Mouse (Mus musculus): ENCODE data around the gene Zfp46. TPM values are rescaled to one million over a fixed set of nuclear protein-coding genes. Genes with fewer than 3 reads are reported as not detected.

Zfp46 gene
- total RNA-seq (2012; rRNA removed) (6.2 and 6.6 TPM in 2 replicates), polyA plus RNA-seq (2012; ENCODE audit: insufficient read depth in 1 of 2, insufficient read length in 2 of 2, low read depth in 1 of 2, low replicate concordance in 2 of 2, missing spikeins in 1 of 2) (1 to 10 TPM in 1 of 2 experiments, not detected in 1; 5.9 TPM)

DNA sequence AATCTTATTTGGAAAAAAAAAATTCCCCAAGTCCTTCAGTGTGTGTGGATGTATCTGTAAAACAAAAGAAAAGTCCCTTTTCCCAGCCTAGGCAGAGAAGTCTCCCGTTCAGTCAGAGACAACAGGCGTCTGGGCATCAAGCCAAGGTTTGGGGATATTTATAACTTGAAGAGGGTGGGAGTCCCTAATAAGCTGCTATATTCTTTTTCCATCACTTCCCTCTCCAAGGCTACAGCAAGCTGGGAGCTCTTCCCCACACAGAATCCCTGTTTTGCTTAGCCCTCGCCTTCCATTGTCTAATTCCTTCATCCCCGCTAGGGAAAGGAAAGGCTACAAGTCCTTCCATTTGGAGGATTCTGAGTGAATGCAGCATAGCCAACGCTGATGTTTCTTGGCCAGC, at the start of gene Zfp46:
Gene Zfp46, plus strand, starts transcription at position 229 of the 400 bp plus-strand sequence.
- peak within 1 kb of the TSS; percentile 62 for H3K27ac ChIP-seq (ENCODE audit: control insufficient read depth, low read depth, low read length)

DNA sequence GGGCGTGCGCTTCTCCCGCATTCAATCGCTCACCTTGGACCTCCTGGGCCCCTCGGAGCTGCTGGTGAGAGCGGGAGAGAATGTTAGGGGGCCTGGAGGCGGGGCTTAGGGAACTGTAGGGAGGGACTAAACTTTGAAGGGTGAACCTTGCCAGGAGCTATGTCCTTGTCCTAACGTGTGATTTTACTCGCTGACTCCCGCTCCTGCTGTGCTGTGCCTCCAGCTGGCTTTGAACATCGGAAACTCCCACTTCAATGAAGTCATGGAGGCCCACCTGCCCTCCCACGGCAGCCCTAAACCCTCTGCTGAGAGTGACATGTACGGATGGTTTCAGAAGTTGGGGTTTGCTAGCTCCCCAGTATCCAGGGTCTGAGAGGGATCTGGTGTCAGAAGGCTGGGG, 45.8 kb upstream of the Zfp46 start:
- no peak for DNase-seq (ENCODE audit: low read depth, low spot score)
- no peaks in the 10 kb centered on the region for H3K4me1 ChIP-seq (ENCODE audit: control insufficient read depth in 1 of 2, insufficient read depth in 2 of 2, low read length in 2 of 2)
- H3K9me3 ChIP-seq (replicated peaks; ENCODE audit: insufficient read depth, low read length) = no peaks in the 10 kb centered on the region
- no peaks in the 10 kb centered on the region for H3K27me3 ChIP-seq (ENCODE audit: control insufficient read depth in 1 of 2, insufficient read depth in 2 of 2, low read length in 2 of 2)
- no peak overlapping the region for H3K9ac ChIP-seq (ENCODE audit: control insufficient read depth, low read depth, low read length, poor library complexity, severe bottlenecking)
- no peaks in the 10 kb centered on the region for H3K79me2 ChIP-seq (ENCODE audit: control insufficient read depth, insufficient read depth, low read length, poor library complexity)
- no peaks in the 10 kb centered on the region for H3K36me3 ChIP-seq (ENCODE audit: control insufficient read depth in 1 of 2, insufficient read depth in 2 of 2, low read length in 2 of 2)
- TF ChIP-seq HCFC1 (IDR thresholded peaks at IDR 0.05; ENCODE audit: low read depth, low read length) (no peak), TBP (IDR thresholded peaks at IDR 0.05; ENCODE audit: low read depth, low read length) (no peak), NELFE (IDR thresholded peaks at IDR 0.05; ENCODE audit: low read depth, low read length) (no peak), USF2 (IDR thresholded peaks at IDR 0.05; ENCODE audit: borderline replicate concordance in 1 of 2, insufficient read depth in 1 of 2, low read depth in 1 of 2, low read length in 2 of 2) (no peak), CHD1 (IDR thresholded peaks at IDR 0.05; ENCODE audit: low read depth, low read length) (no peak), JUND (IDR thresholded peaks at IDR 0.05; ENCODE audit: low read depth, low read length) (no peak), ZC3H11A (IDR thresholded peaks at IDR 0.05; ENCODE audit: low read depth, low read length) (no peak), KAT2A (conservative IDR thresholded peaks at IDR 0.05; ENCODE audit: low read depth, low read length) (no peak), UBTF (IDR thresholded peaks at IDR 0.05; ENCODE audit: borderline replicate concordance, insufficient read depth, low read depth, low read length) (no peak), ELF1 (IDR thresholded peaks at IDR 0.05; ENCODE audit: low read depth, low read length) (no peak), MAZ (IDR thresholded peaks at IDR 0.05; ENCODE audit: low read depth, low read length) (no peak), RAD21 (IDR thresholded peaks at IDR 0.05; ENCODE audit: low read depth, low read length) (no peak), MEF2A (IDR thresholded peaks at IDR 0.05; ENCODE audit: extremely low read depth, insufficient replicate concordance, low read depth, low read length, poor library complexity, severe bottlenecking) (no peak), EP300 (IDR thresholded peaks at IDR 0.05; ENCODE audit: low read depth in 1 of 2, low read length in 2 of 2) (no peak)
- H3K27ac ChIP-seq (ENCODE audit: control insufficient read depth, low read depth, low read length) = no peak overlapping the region
- no peak overlapping the region for H3K4me3 ChIP-seq (ENCODE audit: control insufficient read depth in 1 of 2, insufficient read depth in 1 of 2, low read depth in 2 of 2, low read length in 2 of 2)

More for the DNA sequence above, at the start of gene Zfp46:
- H3K27me3 ChIP-seq (ENCODE audit: control insufficient read depth in 1 of 2, insufficient read depth in 2 of 2, low read length in 2 of 2) = no peaks in the 10 kb centered on the region; a peak in 3 of 4 replicates
- H3K4me3 ChIP-seq (ENCODE audit: control insufficient read depth in 1 of 2, insufficient read depth in 1 of 2, low read depth in 2 of 2, low read length in 2 of 2) = peak within 1 kb of the TSS; percentile 76 to 95
- H3K79me2 ChIP-seq (ENCODE audit: control insufficient read depth, insufficient read depth, low read length, poor library complexity) = peaks cover 4% of the 10 kb centered on the region
- no peak for TF ChIP-seq UBTF (IDR thresholded peaks at IDR 0.05; ENCODE audit: borderline replicate concordance, insufficient read depth, low read depth, low read length)
- TF ChIP-seq MEF2A (IDR thresholded peaks at IDR 0.05; ENCODE audit: extremely low read depth, insufficient replicate concordance, low read depth, low read length, poor library complexity, severe bottlenecking) = peak; percentile 53; the same call in 1 of the 2 replicates
- no peaks in the 10 kb centered on the region for H3K9me3 ChIP-seq (replicated peaks; ENCODE audit: insufficient read depth, low read length)
- DNase-seq (ENCODE audit: low read depth, low spot score) = peak; percentile 81
- peak within 1 kb of the TSS; percentile 74 for H3K9ac ChIP-seq (ENCODE audit: control insufficient read depth, low read depth, low read length, poor library complexity, severe bottlenecking)
- peaks cover 0 to 11% of the 10 kb centered on the region in 2 experiments; a peak in 2 of 4 replicates for H3K4me1 ChIP-seq (ENCODE audit: control insufficient read depth in 1 of 2, insufficient read depth in 2 of 2, low read length in 2 of 2)
- H3K36me3 ChIP-seq (ENCODE audit: control insufficient read depth in 1 of 2, insufficient read depth in 2 of 2, low read length in 2 of 2) = peaks cover 2 to 10% of the 10 kb centered on the region in 2 experiments; a peak in 3 of 4 replicates

Measured in MEL (cell line).